Mouse (Mus musculus): ENCODE data around the gene Olfml3.

GRCm38 (mm10) chr3:103709470-103710040, 28.2 kb downstream of the Olfml3 start:
- TF ChIP-seq POLR2A (IDR thresholded peaks at IDR 0.05; ENCODE audit: extremely low read depth, insufficient read depth, low read length): no peak
- no peak for TF ChIP-seq CTCF (IDR thresholded peaks at IDR 0.05; ENCODE audit: low read depth, low read length)

Data from liver, adult 2 months (tissue).